Mouse (Mus musculus): ENCODE measurements at regions not wholly inside any gene's neighbourhood (a gene's known extent, or its start where the extent isn't known, plus 50 kb on each side); places are given as distances from the start of the nearest gene placed in this dataset.

DNA sequence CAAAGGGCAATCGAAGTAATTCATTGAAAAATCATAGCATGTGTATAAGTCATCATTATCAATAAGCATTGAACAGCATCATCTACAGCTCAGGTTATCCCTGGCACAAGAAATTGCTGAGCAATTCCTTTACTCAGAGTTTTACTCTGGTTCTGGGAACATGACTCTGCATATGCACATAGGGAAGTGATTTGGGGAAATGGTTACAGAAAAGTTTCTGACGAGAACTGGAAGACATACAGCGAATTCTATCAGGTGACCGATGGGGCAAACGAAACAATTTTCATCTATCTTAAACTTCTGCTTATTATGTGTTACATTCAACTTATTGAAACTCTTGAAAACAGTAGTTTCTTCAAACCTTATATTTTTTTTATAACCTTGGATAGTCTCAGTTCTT, 284.8 kb upstream of the Nudt12 start:
- TF ChIP-seq CEBPB (IDR thresholded peaks at IDR 0.05; ENCODE audit: insufficient read depth, poor library complexity, severe bottlenecking) (no peak), TCF3 (IDR thresholded peaks at IDR 0.05; ENCODE audit: insufficient read length, low read depth) (no peak)
- Histone ChIP-seq H3K4me3 (no peak overlapping the region), H3K79me2 (ENCODE audit: control insufficient read depth, insufficient read depth) (no peaks in the 10 kb centered on the region), H3ac (ENCODE audit: control insufficient read depth, insufficient read length) (no peak overlapping the region), H3K4me2 (ENCODE audit: low read depth) (no peak overlapping the region), H3K36me3 (ENCODE audit: control insufficient read depth, insufficient read depth) (no peaks in the 10 kb centered on the region), H3K27me3 (ENCODE audit: control insufficient read depth, insufficient read depth, insufficient read length) (no peaks in the 10 kb centered on the region)

DNA sequence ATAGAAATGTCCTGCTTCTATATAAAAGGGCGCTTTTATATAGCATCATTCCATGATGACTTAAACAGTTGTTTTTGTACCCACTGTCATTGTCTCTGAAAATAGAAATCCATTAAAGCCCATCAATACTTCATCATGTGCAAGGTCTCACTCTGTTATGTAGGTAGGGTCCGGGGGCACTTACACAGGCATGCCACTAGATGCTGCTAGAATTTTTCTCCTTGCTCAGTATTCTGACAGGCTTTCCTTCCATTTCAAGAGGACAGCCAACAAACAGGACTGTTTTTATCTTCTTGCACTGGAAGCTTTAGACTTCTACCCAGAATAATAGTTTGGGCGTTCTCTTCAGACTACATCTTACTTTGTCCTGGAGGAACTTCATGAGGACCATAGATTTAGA, 268.2 kb upstream of the Nudt12 start:
- Histone ChIP-seq H3K79me2 (ENCODE audit: control insufficient read depth, insufficient read depth) (no peaks in the 10 kb centered on the region), H3ac (ENCODE audit: control insufficient read depth, insufficient read length) (no peak overlapping the region), H3K4me2 (ENCODE audit: low read depth) (no peak overlapping the region), H3K36me3 (ENCODE audit: control insufficient read depth, insufficient read depth) (no peaks in the 10 kb centered on the region), H3K27me3 (ENCODE audit: control insufficient read depth, insufficient read depth, insufficient read length) (no peaks in the 10 kb centered on the region), H3K4me3 (no peak overlapping the region)
- no peak for TF ChIP-seq CEBPB (IDR thresholded peaks at IDR 0.05; ENCODE audit: insufficient read depth, poor library complexity, severe bottlenecking)
- no peak for TF ChIP-seq USF1 (IDR thresholded peaks at IDR 0.05; ENCODE audit: low read depth)
- TF ChIP-seq E2F4 (IDR thresholded peaks at IDR 0.05; ENCODE audit: insufficient read depth): no peak
- no peak for TF ChIP-seq REST (IDR thresholded peaks at IDR 0.05; ENCODE audit: insufficient read depth, insufficient read length)
- TF ChIP-seq POLR2AphosphoS2 (IDR thresholded peaks at IDR 0.05; ENCODE audit: insufficient read length, low read depth): no peak
- no peak for TF ChIP-seq TCF12 (IDR thresholded peaks at IDR 0.05; ENCODE audit: insufficient read depth, poor library complexity, severe bottlenecking)
- TF ChIP-seq MYOD1 (IDR thresholded peaks at IDR 0.05; ENCODE audit: control insufficient read depth in 1 of 3, insufficient read length in 2 of 3, low read depth in 2 of 3): no peak
- TF ChIP-seq MYOG (IDR thresholded peaks at IDR 0.05; ENCODE audit: control insufficient read depth in 1 of 3, insufficient read depth in 1 of 3, insufficient read length in 2 of 3, low read depth in 2 of 3): no peak
- TF ChIP-seq POLR2A (IDR thresholded peaks at IDR 0.05; ENCODE audit: insufficient read length, low read depth): no peak
- no peak for TF ChIP-seq TCF3 (IDR thresholded peaks at IDR 0.05; ENCODE audit: insufficient read length, low read depth)
- TF ChIP-seq SRF (IDR thresholded peaks at IDR 0.05; ENCODE audit: control insufficient read depth, insufficient read length, low read depth): no peak
- TF ChIP-seq MAX (IDR thresholded peaks at IDR 0.05; ENCODE audit: low read depth): no peak

DNA sequence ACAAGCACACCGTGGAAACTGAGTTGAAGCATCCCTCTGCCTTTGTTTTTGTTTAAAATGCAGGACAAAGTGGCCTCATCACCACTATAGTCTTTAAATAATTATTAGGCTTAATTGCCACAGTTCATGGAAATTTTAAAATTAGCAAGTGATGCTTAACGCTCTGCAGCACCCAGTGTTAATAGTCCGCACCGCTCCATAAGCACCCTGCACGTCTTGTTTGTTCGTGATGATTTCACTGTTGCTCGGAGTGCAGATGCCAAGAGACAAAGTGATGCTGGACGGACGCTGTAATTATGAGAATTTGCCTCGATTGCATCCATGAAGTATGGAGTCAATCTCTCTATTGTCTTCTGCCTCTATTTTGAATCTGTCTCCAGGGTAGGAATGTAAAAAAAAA, 266.6 kb upstream of the Nudt12 start:
- TF ChIP-seq TCF3 (IDR thresholded peaks at IDR 0.05; ENCODE audit: insufficient read length, low read depth) (no peak), MAX (IDR thresholded peaks at IDR 0.05; ENCODE audit: low read depth) (no peak), TCF12 (IDR thresholded peaks at IDR 0.05; ENCODE audit: insufficient read depth, poor library complexity, severe bottlenecking) (no peak), MYOG (IDR thresholded peaks at IDR 0.05; ENCODE audit: control insufficient read depth in 1 of 3, insufficient read depth in 1 of 3, insufficient read length in 2 of 3, low read depth in 2 of 3) (no peak), USF1 (IDR thresholded peaks at IDR 0.05; ENCODE audit: low read depth) (no peak), POLR2AphosphoS2 (IDR thresholded peaks at IDR 0.05; ENCODE audit: insufficient read length, low read depth) (no peak), E2F4 (IDR thresholded peaks at IDR 0.05; ENCODE audit: insufficient read depth) (no peak)
- Histone ChIP-seq H3K4me2 (ENCODE audit: low read depth) (no peak overlapping the region), H3K36me3 (ENCODE audit: control insufficient read depth, insufficient read depth) (no peaks in the 10 kb centered on the region), H3K27me3 (ENCODE audit: control insufficient read depth, insufficient read depth, insufficient read length) (no peaks in the 10 kb centered on the region), H3ac (ENCODE audit: control insufficient read depth, insufficient read length) (no peak overlapping the region), H3K4me3 (no peak overlapping the region), H3K79me2 (ENCODE audit: control insufficient read depth, insufficient read depth) (no peaks in the 10 kb centered on the region)

DNA sequence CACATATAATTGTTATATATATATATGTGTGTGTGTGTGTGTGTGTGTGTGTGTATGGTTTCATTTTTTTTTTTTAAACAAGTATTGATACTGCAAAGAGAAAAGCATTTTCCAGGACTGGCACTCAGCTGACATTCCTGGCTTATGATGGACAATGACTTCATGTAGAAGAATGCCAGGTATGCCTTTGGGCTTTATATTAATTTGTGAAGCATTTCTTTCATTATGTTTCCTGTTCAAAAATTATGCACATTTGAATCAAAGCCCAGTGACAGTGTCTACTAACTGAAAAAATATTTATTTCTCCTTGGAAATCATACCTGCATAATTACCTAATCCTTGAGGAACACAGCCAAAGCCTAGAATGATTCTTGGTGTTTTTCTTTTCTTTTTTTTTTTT, 256.4 kb upstream of the Nudt12 start:
- TF ChIP-seq TCF12 (IDR thresholded peaks at IDR 0.05; ENCODE audit: insufficient read depth, poor library complexity, severe bottlenecking) (no peak), MYOG (IDR thresholded peaks at IDR 0.05; ENCODE audit: control insufficient read depth in 1 of 3, insufficient read depth in 1 of 3, insufficient read length in 2 of 3, low read depth in 2 of 3) (no peak), CEBPB (IDR thresholded peaks at IDR 0.05; ENCODE audit: insufficient read depth, poor library complexity, severe bottlenecking) (no peak), USF1 (IDR thresholded peaks at IDR 0.05; ENCODE audit: low read depth) (no peak), POLR2A (IDR thresholded peaks at IDR 0.05; ENCODE audit: insufficient read length, low read depth) (no peak), REST (IDR thresholded peaks at IDR 0.05; ENCODE audit: insufficient read depth, insufficient read length) (no peak), SRF (IDR thresholded peaks at IDR 0.05; ENCODE audit: control insufficient read depth, insufficient read length, low read depth) (no peak), POLR2AphosphoS2 (IDR thresholded peaks at IDR 0.05; ENCODE audit: insufficient read length, low read depth) (no peak)
- Histone ChIP-seq H3K36me3 (ENCODE audit: control insufficient read depth, insufficient read depth) (no peaks in the 10 kb centered on the region), H3K27me3 (ENCODE audit: control insufficient read depth, insufficient read depth, insufficient read length) (no peaks in the 10 kb centered on the region), H3K4me2 (ENCODE audit: low read depth) (no peak overlapping the region), H3K4me3 (no peak overlapping the region), H3K79me2 (ENCODE audit: control insufficient read depth, insufficient read depth) (no peaks in the 10 kb centered on the region), H3ac (ENCODE audit: control insufficient read depth, insufficient read length) (no peak overlapping the region)

DNA sequence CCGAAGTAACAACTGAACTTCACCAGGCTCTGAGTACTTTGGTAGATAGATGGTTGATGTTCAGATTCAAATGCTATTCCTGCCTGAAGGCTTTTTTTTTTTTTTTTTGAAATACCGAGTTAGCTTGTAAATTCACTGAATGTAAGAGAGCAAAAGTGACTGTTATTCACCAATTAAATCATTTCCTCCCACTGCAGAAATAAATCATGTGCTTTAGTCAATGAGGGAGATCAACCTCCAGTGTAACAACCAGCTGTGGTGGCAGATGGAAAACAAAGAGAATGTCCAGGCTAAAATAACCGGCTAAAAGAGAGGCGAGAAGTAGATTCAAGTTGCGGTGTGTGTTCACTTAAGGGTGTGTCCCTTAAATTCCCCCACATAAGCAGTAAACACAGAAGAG, 235.8 kb upstream of the Nudt12 start:
- no peaks in the 10 kb centered on the region for H3K36me3 ChIP-seq (ENCODE audit: control insufficient read depth, insufficient read depth)
- H3K79me2 ChIP-seq (ENCODE audit: control insufficient read depth, insufficient read depth): no peaks in the 10 kb centered on the region
- TF ChIP-seq USF1 (IDR thresholded peaks at IDR 0.05; ENCODE audit: low read depth) (no peak), E2F4 (IDR thresholded peaks at IDR 0.05; ENCODE audit: insufficient read depth) (no peak), CEBPB (IDR thresholded peaks at IDR 0.05; ENCODE audit: insufficient read depth, poor library complexity, severe bottlenecking) (no peak), MAX (IDR thresholded peaks at IDR 0.05; ENCODE audit: low read depth) (no peak), SRF (IDR thresholded peaks at IDR 0.05; ENCODE audit: control insufficient read depth, insufficient read length, low read depth) (no peak), TCF12 (IDR thresholded peaks at IDR 0.05; ENCODE audit: insufficient read depth, poor library complexity, severe bottlenecking) (no peak), REST (IDR thresholded peaks at IDR 0.05; ENCODE audit: insufficient read depth, insufficient read length) (no peak), TCF3 (IDR thresholded peaks at IDR 0.05; ENCODE audit: insufficient read length, low read depth) (no peak), POLR2A (IDR thresholded peaks at IDR 0.05; ENCODE audit: insufficient read length, low read depth) (no peak)
- H3K27me3 ChIP-seq (ENCODE audit: control insufficient read depth, insufficient read depth, insufficient read length): no peaks in the 10 kb centered on the region
- no peak overlapping the region for H3K4me3 ChIP-seq
- no peak overlapping the region for H3ac ChIP-seq (ENCODE audit: control insufficient read depth, insufficient read length)
- no peak overlapping the region for H3K4me2 ChIP-seq (ENCODE audit: low read depth)
